Mouse (Mus musculus): ENCODE data around the gene Gm8279.
"Not testable (repeated sequence)": the region's sequence is repeated elsewhere in the genome, so short reads cannot be mapped to it uniquely, and the experiment has no call there.

Gm8279 gene

DNA sequence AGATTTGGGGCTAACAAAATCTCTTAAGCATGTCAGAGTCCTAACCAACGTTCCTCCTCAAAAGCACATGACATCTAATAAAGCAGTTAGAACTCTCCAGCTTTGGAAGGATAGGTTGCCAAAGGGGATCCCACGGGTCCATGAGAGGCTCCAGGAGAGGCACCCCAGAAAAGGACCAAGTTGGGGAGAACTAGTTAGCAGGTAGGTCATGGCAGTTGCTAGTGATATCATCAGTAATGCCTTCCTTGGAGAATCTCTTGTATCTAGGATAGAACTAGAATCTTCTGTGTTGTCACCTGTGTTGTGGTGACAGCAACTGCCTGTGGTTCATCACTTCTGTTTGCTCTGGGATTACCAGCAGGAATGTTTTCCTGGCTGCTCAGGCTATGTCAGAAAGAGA, at the start of gene Gm8279:
TSS of gene Gm8279 (plus strand) at position 301 of the 400 bp plus-strand sequence.
- DNase-seq (ENCODE audit: low read depth, low spot score), result not testable (repeated sequence)

DNA sequence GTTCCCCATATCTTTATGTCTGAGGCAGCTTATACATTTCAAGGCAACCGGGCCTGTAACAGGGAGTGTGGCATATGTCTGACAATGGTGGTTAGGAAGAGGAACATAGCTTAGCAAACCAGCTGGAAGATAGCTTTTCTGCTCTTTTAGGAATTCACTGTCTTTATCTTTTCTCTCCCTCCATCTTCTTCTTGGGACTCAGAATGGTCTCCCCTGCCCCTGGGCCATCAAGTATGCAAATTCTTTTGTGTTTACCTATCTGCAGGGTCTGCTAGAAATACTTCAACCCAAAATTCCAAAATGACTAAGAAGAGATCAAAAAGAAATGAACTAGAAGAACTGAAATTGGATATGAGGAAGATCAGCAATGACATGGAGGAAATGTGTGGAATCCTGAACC, 32.9 kb downstream of the Gm8279 start, which contains the start of gene Gm3317:
TSS of gene Gm3317 (plus strand) at position 301 of the 400 bp plus-strand sequence.
- DNase-seq (ENCODE audit: low read depth, low spot score), result not testable (repeated sequence)

DNA sequence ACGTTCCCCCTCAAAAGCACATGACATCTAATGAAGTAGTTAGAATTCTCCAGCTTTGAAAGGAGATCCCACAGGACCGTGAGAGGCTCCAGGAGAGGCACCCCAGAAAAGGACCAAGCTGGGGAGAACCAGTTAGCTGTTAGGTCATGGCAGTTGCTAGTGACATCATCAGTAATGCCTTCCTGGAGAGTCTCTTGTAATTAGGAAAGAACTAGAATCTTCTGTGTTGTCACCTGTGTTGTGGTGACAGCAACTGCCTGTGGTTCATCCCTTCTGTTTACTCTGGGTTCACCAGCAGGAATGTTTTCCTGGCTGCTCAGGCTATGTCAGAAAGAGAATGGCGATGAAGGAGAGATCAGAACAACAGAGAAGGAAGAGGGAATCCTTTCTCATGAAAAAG, 54.2 kb downstream of the Gm8279 start, which contains the start of gene Gm8271:
TSS of gene Gm8271 (plus strand) at position 301 of the 400 bp plus-strand sequence.
- DNase-seq (ENCODE audit: low read depth, low spot score), result not testable (repeated sequence)

Measured in R1 (cell line).